Mouse (Mus musculus) stomach, embryonic 16.5 days (tissue): ENCODE measurements around the gene Pitpnm2. TPM values are rescaled to one million over a fixed set of nuclear protein-coding genes. Genes with fewer than 3 reads are reported as not detected.

Source experiments
- ATAC-seq: fragments of 200-750 bp; cut with Nextera tagmentation; 2 replicates; pipeline ENCODE4 v1.8.0; 2017; ENCODE audit warnings: moderate number of reproducible peaks, moderate TSS enrichment; ENCODE audit not compliant: insufficient read depth, low FRiP score
- H3K27ac ChIP-seq: fragments of 300-500 bp; sonication (generic); 2 replicates; pipeline ENCODE4 v1.5.1; 2014; ENCODE audit warnings: low read length
- H3K27me3 ChIP-seq: fragments of 300-500 bp; sonication (generic); 2 replicates; pipeline ENCODE4 v1.6.1; 2014; ENCODE audit warnings: low read length, control low read depth, mixed read lengths; ENCODE audit not compliant: control insufficient read depth, insufficient read depth
- H3K36me3 ChIP-seq: fragments of 300-500 bp; sonication (generic); 2 replicates; pipeline ENCODE4 v1.6.1; 2014; ENCODE audit warnings: low read length; ENCODE audit not compliant: control insufficient read depth, insufficient read depth
- H3K4me1 ChIP-seq: fragments of 300-500 bp; sonication (generic); 2 replicates; pipeline ENCODE4 v1.6.1; 2014; ENCODE audit warnings: low read length, control low read depth, mixed read lengths; ENCODE audit not compliant: control insufficient read depth, insufficient read depth
- H3K4me2 ChIP-seq: fragments of 300-500 bp; sonication (generic); 2 replicates; pipeline ENCODE4 v1.6.1; 2014; ENCODE audit warnings: low read depth, low read length, mixed read lengths
- H3K4me3 ChIP-seq: fragments of 300-500 bp; sonication (generic); replicated peaks from 2 replicates; pipeline ENCODE4 v1.5.1; 2014; ENCODE audit warnings: mild to moderate bottlenecking, low read length
- H3K9ac ChIP-seq: fragments of 300-500 bp; sonication (generic); 2 replicates; pipeline ENCODE4 v1.6.1; 2014; ENCODE audit warnings: low read length
- H3K9me3 ChIP-seq: fragments of 300-500 bp; sonication (generic); replicated peaks from 2 replicates; pipeline ENCODE4 v1.6.1; 2016; ENCODE audit warnings: low read length, control low read depth; ENCODE audit not compliant: control insufficient read depth
- WGBS: fragments of 180-500 bp; shearing (Covaris S2); extraction: QIAGEN DNeasy Blood & Tissue Kit; methylation state at CpG from one replicate; pipeline ENCODE4 v1.1.7; 2014; 5-methylcytosine and 5-hydroxymethylcytosine counted together
- polyA plus RNA-seq: library from polyadenylated mRNA; unstranded; fragments of >200 nt; fragmentation: Nextera tagmentation; extraction: Ambion mirVana; gene quantifications from 2 replicates; pipeline ENCODE4 v1.2.1, GENCODE M21; 2015

The Pitpnm2 gene
- polyA plus RNA-seq, 1 experiment from 2014 or later: 2.4 TPM

DNA sequence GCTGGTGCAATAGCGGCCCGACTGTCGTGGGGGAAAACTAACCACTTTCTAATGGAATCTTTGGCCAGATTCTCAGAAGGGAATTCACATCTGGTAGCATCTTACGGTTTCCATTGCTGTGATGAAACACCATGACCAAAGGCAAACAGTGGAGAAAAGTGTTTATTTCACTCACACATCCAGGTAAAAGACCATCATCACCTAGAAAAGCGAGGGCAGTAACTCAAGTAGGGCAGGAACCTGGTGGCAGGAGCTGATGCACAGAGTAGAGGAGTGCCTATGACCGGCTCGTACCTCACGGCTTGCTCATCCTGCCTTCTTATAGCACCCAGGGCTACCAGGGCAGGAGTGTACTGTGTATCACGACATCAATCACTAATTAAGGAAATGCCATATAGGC lies 146.0 kb downstream of the Pitpnm2 start:
- Histone ChIP-seq H3K4me1 (no peaks in the 10 kb centered on the region), H3K4me3 (no peak overlapping the region), H3K4me2 (no peak overlapping the region), H3K9ac (no peak overlapping the region), H3K36me3 (no peaks in the 10 kb centered on the region), H3K9me3 (no peaks in the 10 kb centered on the region), H3K27ac (no peak overlapping the region), H3K27me3 (no peaks in the 10 kb centered on the region)
- WGBS: 91% methylated on average over 9 of the region's 9 CpGs
- ATAC-seq: no peak

DNA sequence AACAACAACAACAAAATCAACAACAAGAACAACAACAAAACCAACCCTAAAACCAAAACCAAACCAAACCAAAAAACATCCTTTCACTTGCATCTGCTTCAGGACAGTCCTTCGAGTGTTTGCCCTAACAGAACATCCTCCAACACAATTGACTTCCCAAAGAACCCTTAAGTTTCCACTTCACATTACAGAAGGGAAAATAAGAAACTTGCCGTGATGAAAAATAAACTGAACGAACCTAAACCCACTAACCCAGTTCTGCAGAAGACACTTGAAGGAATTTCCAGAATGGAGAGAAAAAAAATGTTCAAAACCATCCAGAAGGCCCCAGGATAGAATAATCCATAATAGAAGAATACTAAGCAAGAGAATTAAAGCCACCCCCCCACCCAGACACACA lies 146.5 kb downstream of the Pitpnm2 start:
- no peaks in the 10 kb centered on the region for H3K4me1 ChIP-seq
- no peak overlapping the region for H3K27ac ChIP-seq
- no peak overlapping the region for H3K4me3 ChIP-seq
- H3K9me3 ChIP-seq: no peaks in the 10 kb centered on the region
- no peak overlapping the region for H3K9ac ChIP-seq
- H3K4me2 ChIP-seq: no peak overlapping the region
- no peaks in the 10 kb centered on the region for H3K36me3 ChIP-seq
- ATAC-seq: no peak
- 83% methylated on average over 3 of the region's 3 CpGs for WGBS
- no peaks in the 10 kb centered on the region for H3K27me3 ChIP-seq

DNA sequence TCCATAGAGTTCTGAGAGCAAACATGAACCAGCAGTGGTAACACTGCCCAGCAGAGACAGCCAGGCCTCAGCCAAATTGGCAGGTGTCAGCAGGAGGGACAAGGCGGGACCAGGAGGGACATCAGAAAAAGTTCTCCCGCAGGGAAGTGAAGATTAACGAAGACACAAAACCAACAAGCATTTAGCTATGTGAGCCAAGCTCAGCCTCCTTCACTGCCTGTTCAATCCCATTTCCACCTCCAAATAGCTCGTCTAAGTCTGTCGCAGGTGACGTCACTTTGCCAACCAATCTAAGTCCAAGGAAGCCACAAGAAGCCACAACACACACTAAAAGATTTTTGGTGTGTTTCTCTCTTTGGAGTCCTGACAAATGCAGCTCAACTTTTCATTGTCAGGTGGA lies 147.2 kb downstream of the Pitpnm2 start:
- H3K4me3 ChIP-seq: no peak overlapping the region
- WGBS: 79% methylated on average over 6 of the region's 6 CpGs
- H3K9ac ChIP-seq: no peak overlapping the region
- H3K4me2 ChIP-seq: no peak overlapping the region
- no peaks in the 10 kb centered on the region for H3K9me3 ChIP-seq
- no peaks in the 10 kb centered on the region for H3K36me3 ChIP-seq
- no peaks in the 10 kb centered on the region for H3K4me1 ChIP-seq
- ATAC-seq: no peak
- H3K27ac ChIP-seq: no peak overlapping the region
- H3K27me3 ChIP-seq: no peaks in the 10 kb centered on the region

DNA sequence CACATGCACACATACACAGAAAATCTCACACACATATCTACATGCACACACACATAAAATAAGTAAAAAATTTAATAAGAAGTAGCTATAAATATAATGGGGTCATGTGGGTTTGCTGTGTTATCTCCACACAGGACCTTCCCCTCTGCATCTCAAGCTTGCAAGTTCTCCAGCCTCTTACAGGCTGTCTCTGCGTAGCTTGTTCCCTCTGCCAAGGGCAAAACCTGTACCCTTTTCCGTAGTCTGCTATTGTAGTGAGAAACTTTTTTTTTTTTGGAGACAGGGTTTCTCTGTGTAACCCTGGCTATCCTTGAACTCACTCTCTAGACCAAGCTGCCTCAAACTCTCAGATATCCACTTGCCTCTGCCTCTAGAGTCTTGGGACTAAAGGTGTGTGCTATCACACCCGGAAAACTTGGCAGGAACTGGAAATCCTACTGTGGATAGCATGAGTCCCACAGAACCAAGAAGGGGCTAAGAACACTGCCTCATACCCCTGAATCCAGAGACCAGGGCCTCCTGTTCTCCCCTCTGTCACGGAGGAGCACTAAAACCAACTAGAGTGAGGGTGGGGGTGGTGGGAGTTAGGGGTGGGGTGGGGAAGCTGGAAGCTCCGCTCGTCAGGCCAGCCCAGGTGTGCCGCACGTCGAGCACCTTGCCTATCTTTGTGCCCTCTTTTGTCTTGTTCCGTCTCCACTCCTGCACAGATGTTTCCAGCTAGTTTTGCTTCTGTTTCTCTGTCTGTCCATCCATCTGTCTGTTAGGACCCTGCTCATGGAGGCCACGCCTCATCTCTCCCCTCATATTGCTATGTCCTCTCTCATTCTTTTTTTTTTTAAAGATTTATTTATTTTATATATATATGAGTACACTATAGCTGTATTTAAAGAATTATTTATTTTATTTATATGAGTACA lies 149.2 kb downstream of the Pitpnm2 start:
- Histone ChIP-seq H3K27ac (no peak overlapping the region), H3K27me3 (no peaks in the 10 kb centered on the region), H3K36me3 (no peaks in the 10 kb centered on the region), H3K9me3 (no peaks in the 10 kb centered on the region), H3K4me3 (no peak overlapping the region), H3K9ac (no peak overlapping the region), H3K4me2 (no peak overlapping the region), H3K4me1 (peaks cover under 1% of the 10 kb centered on the region; the same call in 1 of the 2 replicates)
- no peak for ATAC-seq
- WGBS: 86% methylated on average over 11 of the region's 11 CpGs

DNA sequence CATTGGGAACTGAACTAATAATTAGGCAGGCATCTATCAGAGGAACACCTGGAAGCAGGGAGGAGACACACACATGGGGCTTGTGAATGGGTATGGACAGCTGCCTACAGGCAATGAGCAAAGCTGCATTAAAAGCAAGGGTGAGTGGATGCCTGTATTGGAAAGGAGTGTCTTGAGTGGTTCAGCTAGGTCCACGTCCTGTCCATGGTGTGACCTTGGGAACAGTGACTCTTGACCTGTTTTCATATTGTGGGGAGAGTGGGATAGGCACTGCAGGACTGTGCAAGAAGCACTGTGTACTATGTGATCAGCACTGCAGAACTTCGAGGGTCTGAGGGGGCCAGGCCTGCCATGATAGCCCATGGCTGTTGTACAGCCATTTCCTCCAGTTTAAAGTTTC lies 150.6 kb downstream of the Pitpnm2 start:
- H3K27ac ChIP-seq: no peak overlapping the region
- no peak overlapping the region for H3K9ac ChIP-seq
- H3K4me3 ChIP-seq: no peak overlapping the region
- H3K9me3 ChIP-seq: no peaks in the 10 kb centered on the region
- no peaks in the 10 kb centered on the region for H3K36me3 ChIP-seq
- peaks cover 6% of the 10 kb centered on the region for H3K4me1 ChIP-seq
- no peaks in the 10 kb centered on the region for H3K27me3 ChIP-seq
- no peak for ATAC-seq
- H3K4me2 ChIP-seq: no peak overlapping the region
- 93% methylated on average over 2 of the region's 2 CpGs for WGBS

DNA sequence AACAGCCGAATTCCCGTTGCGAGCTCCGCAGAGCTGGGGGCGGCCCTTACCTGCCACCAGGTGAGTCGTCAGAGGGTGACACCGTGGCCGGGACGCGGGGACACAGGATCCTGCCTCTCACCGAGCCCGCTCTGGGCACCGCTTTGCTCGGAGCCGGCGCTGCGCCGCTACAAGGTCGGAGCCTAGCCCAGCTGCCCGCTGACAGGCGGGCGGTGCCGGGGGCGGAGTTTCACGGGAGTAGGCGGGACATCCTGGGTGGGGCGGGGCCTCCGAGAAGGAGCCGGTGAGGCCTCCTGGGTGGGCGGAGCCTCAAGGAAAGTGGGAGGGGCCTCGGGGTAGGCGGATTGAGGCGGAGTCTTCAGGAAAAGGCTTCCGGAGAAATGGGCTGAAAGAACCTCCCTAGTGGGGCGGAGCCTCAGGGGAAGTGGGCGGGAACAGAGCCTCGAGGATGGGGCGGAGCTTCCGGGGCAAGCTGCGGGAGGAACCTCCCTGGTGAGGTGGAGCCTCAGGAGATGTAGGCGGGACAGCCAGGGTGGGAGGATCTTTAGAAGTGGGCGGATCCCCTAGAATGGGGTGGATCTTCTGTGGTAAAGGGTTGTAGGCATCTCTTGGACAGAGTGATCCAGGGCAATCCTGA lies 153.8 kb downstream of the Pitpnm2 start, which contains the start of gene Abcb9:
Abcb9 (minus strand) TSS at position 203 of the 637 bp plus-strand sequence.
- Histone ChIP-seq H3K4me1 (peaks cover 6% of the 10 kb centered on the region), H3K4me3 (peak within 1 kb of the TSS; percentile 50), H3K27ac (no peak within 1 kb of the TSS), H3K9me3 (no peaks in the 10 kb centered on the region), H3K36me3 (no peaks in the 10 kb centered on the region), H3K9ac (peak within 1 kb of the TSS; percentile 66), H3K4me2 (peak within 1 kb of the TSS; percentile 97), H3K27me3 (no peaks in the 10 kb centered on the region)
- peak; percentile 81 for ATAC-seq
- 2% methylated on average over 42 of the region's 42 CpGs for WGBS

DNA sequence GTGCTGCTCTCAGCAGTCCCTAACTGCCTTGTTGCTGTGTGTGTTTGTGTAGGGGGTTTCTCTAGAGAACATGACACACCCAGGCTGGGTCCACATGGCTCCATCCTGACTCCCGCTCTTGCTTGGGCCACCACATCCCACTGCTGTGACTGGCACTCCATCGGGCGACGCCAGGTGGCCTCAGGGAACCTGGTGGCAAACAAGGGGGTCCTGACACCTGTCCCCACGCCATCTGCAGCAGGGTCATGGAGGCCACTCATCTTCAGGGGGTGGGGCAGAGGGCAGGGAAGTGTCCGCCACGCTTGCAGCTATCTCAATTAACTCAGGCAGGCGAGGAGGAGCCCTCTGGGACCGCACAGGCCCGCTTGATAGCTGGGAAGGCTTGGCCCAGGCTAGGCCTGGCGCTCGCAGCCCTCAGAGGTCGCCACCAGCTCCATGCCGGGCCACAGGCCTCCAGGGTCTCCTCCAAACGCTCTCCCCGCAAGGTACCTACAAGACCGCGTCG lies 154.4 kb downstream of the Pitpnm2 start:
- H3K9ac ChIP-seq: peak overlapping the region; percentile 66
- H3K4me2 ChIP-seq: peak overlapping the region; percentile 97
- peak overlapping the region; percentile 50 for H3K4me3 ChIP-seq
- H3K9me3 ChIP-seq: no peaks in the 10 kb centered on the region
- peaks cover 6% of the 10 kb centered on the region for H3K4me1 ChIP-seq
- no peak overlapping the region for H3K27ac ChIP-seq
- no peaks in the 10 kb centered on the region for H3K27me3 ChIP-seq
- 16% methylated on average over 19 of the region's 19 CpGs for WGBS
- ATAC-seq: 0 out of 2 replicates have a peak, but pooled peaks have one; percentile 5
- H3K36me3 ChIP-seq: no peaks in the 10 kb centered on the region

DNA sequence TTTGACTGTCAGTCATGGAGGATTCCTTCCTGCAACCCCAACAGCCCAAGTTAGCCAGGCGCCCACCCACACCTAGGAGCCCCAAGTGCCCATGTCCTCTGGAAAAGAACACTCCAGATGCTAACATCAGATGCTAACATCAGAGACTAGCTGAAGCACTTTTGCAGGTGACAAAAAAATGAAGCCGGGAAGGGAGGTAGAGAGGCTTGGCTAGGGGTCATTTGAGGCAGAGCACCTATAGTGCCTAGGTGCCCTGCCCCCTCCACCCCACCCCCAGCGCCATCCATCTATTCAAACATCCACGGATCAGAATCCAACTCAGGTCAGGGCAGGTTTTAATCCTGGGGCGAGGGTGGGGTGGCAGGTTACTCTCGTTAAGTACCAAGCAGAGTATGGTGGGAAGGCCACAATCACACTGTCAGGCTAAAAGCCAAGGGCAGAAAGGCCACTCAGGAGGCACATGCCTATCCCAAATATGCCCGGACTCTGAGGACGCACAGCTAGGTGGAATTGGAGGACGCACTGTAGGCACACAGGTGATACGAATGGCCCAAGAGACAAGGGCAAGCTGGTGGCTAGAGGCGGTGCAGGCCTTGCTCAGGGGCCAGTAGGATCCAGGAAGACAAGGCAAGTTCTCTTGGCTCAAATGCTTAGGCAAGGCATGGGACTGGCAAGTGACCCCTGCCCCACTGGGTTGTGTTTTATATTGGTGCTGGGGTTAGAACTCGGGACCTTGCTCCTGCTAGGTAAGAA lies 155.5 kb downstream of the Pitpnm2 start:
- Histone ChIP-seq H3K9ac (no peak overlapping the region), H3K27ac (no peak overlapping the region), H3K4me1 (peaks cover 6% of the 10 kb centered on the region), H3K36me3 (no peaks in the 10 kb centered on the region), H3K9me3 (no peaks in the 10 kb centered on the region), H3K4me3 (no peak overlapping the region), H3K4me2 (no peak overlapping the region), H3K27me3 (no peaks in the 10 kb centered on the region)
- ATAC-seq: no peak
- WGBS: 79% methylated on average over 12 of the region's 12 CpGs
